ENCODE assay signal across 8 mouse cellular contexts in genomic region chr9:56938374-56938773, GRCm38 (mm10). TPM values are rescaled to one million over a fixed set of nuclear protein-coding genes. Genes with fewer than 3 reads are reported as not detected.
DNase-seq lines count a peak whose midpoint lies in the region; ATAC-seq lines count a peak whose summit lies in the region.

No protein-coding gene starts in this region.

- peaks cover 12% of the 10 kb centered on the region for H3K4me1 ChIP-seq in heart, embryonic 11.5 days (ENCODE audit: control insufficient read depth, insufficient read depth, low read length)
- H3K4me1 ChIP-seq in midbrain, embryonic 15.5 days, result peaks cover 23% of the 10 kb centered on the region

- peak overlapping the region; percentile 82; the same call in 1 of the 2 replicates for H3K27ac ChIP-seq in heart, embryonic 11.5 days (ENCODE audit: low read depth, low read length)
- H3K27ac ChIP-seq in midbrain, embryonic 15.5 days, result no peak overlapping the region

- DNase-seq in A20 (ENCODE audit: low read depth, low spot score) (peak; percentile 53), R1 (ENCODE audit: low read depth, low spot score) (peak; percentile 34)
- DNase-seq in kidney, postnatal 14 days, result peak; percentile 52
- DNase-seq in urinary bladder, postnatal 36 days (ENCODE audit: low spot score in 2 of 2), result no peak
- no peak for DNase-seq in gastrocnemius, postnatal 14 days
- no peak for DNase-seq in left cerebral cortex, postnatal 4 days

- H3K9me3 ChIP-seq in heart, embryonic 11.5 days (replicated peaks; ENCODE audit: control insufficient read depth, low read length), result no peaks in the 10 kb centered on the region
- no peaks in the 10 kb centered on the region for H3K9me3 ChIP-seq in midbrain, embryonic 15.5 days

- peak overlapping the region; percentile 79 for H3K4me3 ChIP-seq in heart, embryonic 11.5 days (ENCODE audit: low read depth, low read length)
- H3K4me3 ChIP-seq in midbrain, embryonic 15.5 days, result peak overlapping the region; percentile 97

- no peak for ATAC-seq in heart, embryonic 11.5 days (replicated peaks; ENCODE audit: insufficient number of reproducible peaks, low FRiP score, low TSS enrichment)
- no peak for ATAC-seq in midbrain, embryonic 15.5 days (replicated peaks)

- WGBS in heart, embryonic 11.5 days (ENCODE audit: insufficient replicate concordance), result 2% methylated on average over 7 of the region's 7 CpGs
- WGBS in midbrain, embryonic 15.5 days, result 7% methylated on average over 7 of the region's 7 CpGs

- peak overlapping the region; percentile 90 for H3K4me2 ChIP-seq in heart, embryonic 11.5 days
- peak overlapping the region; percentile 90 for H3K4me2 ChIP-seq in midbrain, embryonic 15.5 days

- H3K27me3 ChIP-seq in heart, embryonic 11.5 days (ENCODE audit: control insufficient read depth, insufficient read depth, low read length), result no peaks in the 10 kb centered on the region
- no peaks in the 10 kb centered on the region for H3K27me3 ChIP-seq in midbrain, embryonic 15.5 days (replicated peaks)

- H3K36me3 ChIP-seq in heart, embryonic 11.5 days (ENCODE audit: control insufficient read depth, insufficient read depth, low read length), result no peaks in the 10 kb centered on the region
- no peaks in the 10 kb centered on the region for H3K36me3 ChIP-seq in midbrain, embryonic 15.5 days (replicated peaks)

- H3K9ac ChIP-seq in heart, embryonic 11.5 days (ENCODE audit: low read depth, low read length), result peak overlapping the region; percentile 87
- H3K9ac ChIP-seq in midbrain, embryonic 15.5 days, result peak overlapping the region; percentile 87

- intact Hi-C loops in gastrocnemius, postnatal 14 days (cut with DNase I; ENCODE audit: low total_unique reads), result no loop called here
- intact Hi-C loops in left cerebral cortex, postnatal 4 days (cut with DNase I), result no loop called here

RNA-seq across cellular contexts. Expression of gene Imp3, which starts 1.1 kb away (rescaled TPM):
- polyA plus RNA-seq in heart, embryonic 11.5 days (2014; fragmentation: Nextera tagmentation; extraction: Ambion mirVana), result 65.6 and 66.0 TPM in 2 replicates
- 62.8 and 64.4 TPM in 2 replicates for polyA plus RNA-seq in midbrain, embryonic 15.5 days (2015; fragmentation: Nextera tagmentation; extraction: Ambion mirVana)
- 10 to 100 TPM; 40.1 to 43.1 TPM for total RNA-seq in gastrocnemius, postnatal 14 days (2021)
- total RNA-seq in left cerebral cortex, postnatal 4 days (2021), result 10 to 100 TPM; 52.1 to 53.0 TPM

RNA-seq across cellular contexts. Expression of gene Snx33, which starts 10.2 kb away (rescaled TPM):
- polyA plus RNA-seq in heart, embryonic 11.5 days (2014; fragmentation: Nextera tagmentation; extraction: Ambion mirVana), result 4.5 and 5.2 TPM in 2 replicates
- polyA plus RNA-seq in midbrain, embryonic 15.5 days (2015; fragmentation: Nextera tagmentation; extraction: Ambion mirVana), result 3.0 TPM in 2 replicates
- total RNA-seq in gastrocnemius, postnatal 14 days (2021), result 1 to 10 TPM; 6.4 to 6.5 TPM
- 1 to 10 TPM; 3.1 to 3.8 TPM for total RNA-seq in left cerebral cortex, postnatal 4 days (2021)

RNA-seq across cellular contexts. Expression of gene Snupn, which starts 12.3 kb away (rescaled TPM):
- polyA plus RNA-seq in heart, embryonic 11.5 days (2014; fragmentation: Nextera tagmentation; extraction: Ambion mirVana), result 19.0 and 21.6 TPM in 2 replicates
- polyA plus RNA-seq in midbrain, embryonic 15.5 days (2015; fragmentation: Nextera tagmentation; extraction: Ambion mirVana), result 29.8 and 33.0 TPM in 2 replicates
- total RNA-seq in gastrocnemius, postnatal 14 days (2021), result 1 to 10 TPM; 7.3 to 7.4 TPM
- 10 to 100 TPM; 16.7 to 16.9 TPM for total RNA-seq in left cerebral cortex, postnatal 4 days (2021)

RNA-seq across cellular contexts. Expression of gene Ptpn9, which starts 56.3 kb away (rescaled TPM):
- 21.9 and 22.0 TPM in 2 replicates for polyA plus RNA-seq in heart, embryonic 11.5 days (2014; fragmentation: Nextera tagmentation; extraction: Ambion mirVana)
- polyA plus RNA-seq in midbrain, embryonic 15.5 days (2015; fragmentation: Nextera tagmentation; extraction: Ambion mirVana), result 25.8 and 28.0 TPM in 2 replicates
- 1 to 10 TPM; 8.6 to 9.2 TPM for total RNA-seq in gastrocnemius, postnatal 14 days (2021)
- 10 to 100 TPM; 39.2 to 41.3 TPM for total RNA-seq in left cerebral cortex, postnatal 4 days (2021)

Comparison
In these comparisons a context has a peak if more than half of its experiments do, and no peak if none do; other contexts are left out.
1. DNase-seq: peak in A20 (single experiment), R1 (single experiment) and kidney, postnatal 14 days (single experiment); none in urinary bladder, postnatal 36 days (0 of 2), gastrocnemius, postnatal 14 days (single experiment) and left cerebral cortex, postnatal 4 days (single experiment).